Mouse (Mus musculus) bone marrow macrophage, adult 2 months (primary cell): ENCODE results near the gene Krtap24-1.

Experiments used
- CTCF ChIP-seq: IDR thresholded peaks from 2 replicates; pipeline ENCODE4 v1.5.1; 2012; ENCODE audit warnings: low read depth, mild to moderate bottlenecking, low read length, moderate library complexity
- POLR2A ChIP-seq: IDR thresholded peaks from 2 replicates; pipeline ENCODE4 v1.6.1; 2012; ENCODE audit warnings: mild to moderate bottlenecking, low read depth, low read length, borderline replicate concordance

- TF ChIP-seq CTCF (no peak), POLR2A (no peak)
Observed at GRCm38 (mm10) chr16:88631474-88631873, 19.4 kb upstream of the Krtap24-1 start.
